Mouse (Mus musculus) lung, postnatal 25 days (tissue): ENCODE data around the gene Ebi3.
A peak's percentile ranks its signal among the peaks of the same experiment; 100 is the strongest.

Source experiments
- DNase-seq: peaks from one replicate; pipeline ENCODE4 v3.0.0; 2022; ENCODE audit warnings: low spot score

Ebi3 gene

DNA sequence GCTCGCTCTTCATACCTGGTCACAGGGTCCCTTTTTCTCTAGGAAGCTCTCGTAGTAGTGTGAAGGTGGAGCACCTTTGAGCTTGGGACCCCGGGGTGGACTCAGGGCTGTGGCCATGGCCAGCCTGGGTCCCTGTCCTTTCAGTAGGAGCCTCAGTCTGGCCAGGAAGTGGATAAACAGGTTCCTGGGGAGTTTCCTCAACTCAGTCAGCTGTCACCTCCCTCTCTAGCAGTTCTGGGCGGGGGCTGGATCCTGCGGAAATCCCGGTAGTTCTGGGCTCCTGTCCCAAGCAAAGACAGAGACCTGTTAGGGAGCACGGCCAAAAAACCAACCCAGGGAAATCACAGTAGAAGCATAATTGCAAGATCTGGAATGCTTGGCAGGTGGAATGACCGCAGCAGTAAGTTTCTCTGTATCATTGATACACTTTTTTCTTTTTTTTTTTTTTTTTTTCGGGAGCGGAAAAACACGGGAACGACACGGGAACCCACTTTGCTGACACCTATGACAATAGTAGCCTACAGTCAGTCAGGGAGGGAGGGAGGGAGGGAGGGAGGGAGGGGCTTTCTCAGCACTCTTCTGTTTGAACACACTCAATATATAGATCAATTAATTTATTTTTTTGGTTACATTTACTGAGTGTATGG, 53.1 kb downstream of the Ebi3 start, which contains the start of the genes Stap2 and Mpnd:
Gene Stap2, minus strand, starts transcription at position 170 of the 647 bp plus-strand sequence.
Gene Mpnd, plus strand, starts transcription at position 297 of the 647 bp plus-strand sequence.
- DNase-seq, result peak; percentile 79
